Mouse (Mus musculus) heart, postnatal 25 days (tissue): Measurements from ENCODE around the gene Rsrc1. TPM values are rescaled to one million over a fixed set of nuclear protein-coding genes. Genes with fewer than 3 reads are reported as not detected.

ENCODE experiments used
- DNase-seq: peaks from one replicate; pipeline ENCODE4 v3.0.0; 2022; ENCODE audit warnings: low spot score
- intact Hi-C: fragments of 180-260 bp; cut with DNase I; formaldehyde crosslinking; loops from one replicate; pipeline ENCODE4 v1.15.1; 2025
- total RNA-seq, 2 experiments: library from RNA; stranded (reverse); gene quantifications; 2 replicates each; pipeline ENCODE4 v1.2.3; 2021

The Rsrc1 gene
- total RNA-seq = 10 to 100 TPM in 1 of 2 experiments, 1 to 10 TPM in 1; 8.9 to 13.8 TPM

DNA sequence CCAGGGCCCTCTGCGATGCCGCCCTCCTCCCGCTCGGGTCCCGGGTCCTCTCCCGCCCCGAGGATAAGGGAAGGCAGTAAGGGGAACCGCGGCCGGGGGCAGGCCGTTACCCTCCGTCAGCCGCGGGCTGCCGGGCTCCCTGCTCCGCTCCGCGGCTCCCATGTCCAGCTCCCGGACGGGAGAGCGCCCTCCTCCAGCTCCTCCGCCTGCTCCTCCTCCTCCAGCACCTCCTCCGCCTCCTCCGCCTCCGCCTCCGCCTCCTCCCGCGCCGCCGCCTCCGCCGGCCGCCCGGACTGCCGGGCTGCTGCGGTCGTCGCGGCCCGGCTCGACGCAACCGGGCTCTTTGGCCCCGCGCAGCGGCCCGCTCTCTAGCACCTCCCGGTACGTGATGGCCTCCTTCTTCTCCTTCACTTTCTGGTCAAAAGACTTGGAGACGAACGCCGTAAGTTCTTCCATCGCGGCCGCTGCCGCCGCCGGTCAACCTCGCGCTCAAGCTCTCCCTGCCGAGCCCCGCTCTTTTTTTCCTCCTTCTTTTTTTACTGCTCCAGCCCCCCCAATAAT is at the start of gene Rsrc1:
Gene Rsrc1, plus strand, starts transcription at position 290 of the 561 bp plus-strand sequence.
- intact Hi-C loops = loop anchor here (10.0 kb wide), 1 partner anchor 594 kb away; no protein-coding TSS in a partner anchor

DNA sequence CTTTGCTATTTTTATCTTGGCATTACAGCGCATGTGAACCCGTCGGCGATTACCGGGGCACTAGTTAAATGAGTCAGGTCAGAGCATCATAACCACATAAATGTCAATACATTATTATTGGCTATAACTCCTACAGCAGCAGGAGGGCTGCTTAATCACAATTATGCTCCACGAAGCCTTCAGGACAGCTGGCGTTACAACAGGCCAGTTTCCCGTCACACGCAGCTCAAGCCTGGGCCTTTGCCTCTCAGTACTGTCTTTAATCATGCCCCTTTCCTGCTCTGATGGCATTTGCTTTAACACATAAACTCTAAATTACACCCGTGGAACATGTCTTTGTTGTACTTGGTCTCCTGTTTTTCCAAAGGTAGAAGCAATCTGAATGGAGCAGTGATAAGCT is 41.5 kb upstream of the Rsrc1 start:
- intact Hi-C loops = no loop called here
- DNase-seq = no peak

More for the DNA sequence above, at the start of gene Rsrc1:
- peak; percentile 13 for DNase-seq

DNA sequence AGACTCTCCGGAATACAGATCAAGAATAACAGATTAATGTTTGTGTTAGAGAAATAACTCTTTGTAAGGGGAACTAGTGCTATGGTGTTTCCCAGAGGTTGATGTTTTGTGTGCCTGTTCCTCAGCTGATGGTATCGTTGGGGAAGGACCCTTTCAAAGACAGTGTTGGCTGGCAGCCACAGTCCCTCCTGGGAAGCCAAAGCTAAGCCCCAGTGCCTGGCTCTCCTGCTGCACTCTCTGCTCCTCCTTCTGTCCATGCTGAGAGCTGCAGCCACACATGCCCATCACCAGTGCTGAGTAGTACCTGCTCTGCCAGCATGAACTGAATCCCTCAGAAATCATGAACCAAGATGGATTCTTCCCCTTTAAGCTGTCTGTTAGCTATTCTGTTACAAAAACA is 26.1 kb upstream of the Rsrc1 start:
- intact Hi-C loops = no loop called here

DNA sequence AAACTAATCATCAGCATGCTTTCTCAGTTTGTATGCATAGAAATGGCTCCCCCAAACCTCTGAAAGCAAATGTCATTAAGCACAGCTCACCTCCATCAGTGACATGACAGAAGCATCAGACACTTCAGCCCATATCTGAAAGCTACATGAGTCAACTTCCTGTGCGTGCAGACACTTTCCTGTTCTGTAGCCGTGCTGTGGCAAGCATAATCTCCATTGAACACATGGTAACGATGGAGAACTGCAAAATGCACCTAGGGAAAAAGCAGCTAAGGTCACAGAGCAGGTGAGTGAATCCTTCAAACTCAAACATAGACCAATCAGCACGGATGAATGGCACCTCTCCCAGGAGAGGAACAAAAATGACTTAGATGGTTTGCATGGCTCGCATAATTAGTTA is 21.2 kb upstream of the Rsrc1 start:
- no peak for DNase-seq
- intact Hi-C loops = no loop called here

More for the DNA sequence above, 26.1 kb upstream of the Rsrc1 start:
- no peak for DNase-seq

DNA sequence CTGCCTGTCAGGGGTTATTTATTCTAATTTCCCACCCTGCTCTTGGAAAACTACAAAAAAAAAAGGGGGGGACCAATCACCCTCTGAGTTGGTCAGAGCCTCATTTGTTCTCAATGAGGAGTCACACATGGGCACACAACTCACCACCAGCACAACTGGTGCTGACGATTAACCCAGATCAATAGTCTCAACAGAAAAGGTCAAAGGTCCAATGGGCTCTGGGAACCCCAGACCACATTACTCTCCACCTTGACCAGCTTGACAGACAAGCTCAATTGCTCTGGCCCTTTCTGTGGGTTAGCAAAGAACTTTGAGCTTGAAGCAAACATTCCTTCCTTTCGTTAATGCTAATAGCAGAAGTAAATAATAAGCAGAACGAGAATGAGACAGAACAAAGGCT is 16.3 kb upstream of the Rsrc1 start:
- intact Hi-C loops = no loop called here
- no peak for DNase-seq

DNA sequence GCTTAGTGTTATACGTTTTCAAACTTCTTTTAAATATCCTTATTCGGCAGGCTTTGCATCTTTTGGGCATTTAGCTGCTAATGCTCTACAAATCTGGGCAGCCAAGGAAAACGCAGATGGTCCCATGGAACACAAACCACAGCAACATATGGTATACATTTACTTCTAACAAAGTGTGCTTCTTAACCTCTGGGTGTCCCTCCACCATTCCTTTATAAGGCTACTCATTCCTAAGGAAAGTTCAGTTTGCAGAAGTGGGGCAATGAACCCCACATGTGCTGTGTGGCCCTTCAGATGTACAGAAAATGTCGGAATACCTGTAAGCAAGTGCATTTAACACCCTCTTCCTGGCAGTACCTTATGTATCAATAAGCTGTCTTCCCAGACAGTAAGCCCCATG is 13.7 kb upstream of the Rsrc1 start:
- no peak for DNase-seq
- intact Hi-C loops = no loop called here

DNA sequence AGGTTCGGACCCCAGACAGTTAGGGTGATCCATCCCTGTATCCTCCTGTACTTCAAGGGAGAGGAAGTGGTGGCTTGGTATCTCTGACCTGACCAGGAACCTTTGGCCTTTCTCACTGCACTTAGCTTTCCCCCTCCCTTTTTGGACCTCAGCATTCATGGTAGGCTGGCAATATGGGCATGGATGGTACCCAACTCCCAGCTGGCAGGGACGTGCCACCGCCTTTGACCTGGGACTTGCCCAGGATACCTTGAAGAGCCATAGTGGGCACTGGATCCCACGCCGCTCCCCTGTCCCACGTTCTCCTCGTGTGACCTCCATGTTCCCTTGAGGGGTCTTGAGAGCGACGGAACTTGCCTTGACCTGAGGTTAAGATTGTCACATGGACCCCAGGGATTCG is 10.9 kb upstream of the Rsrc1 start:
- DNase-seq = no peak
- intact Hi-C loops = no loop called here

DNA sequence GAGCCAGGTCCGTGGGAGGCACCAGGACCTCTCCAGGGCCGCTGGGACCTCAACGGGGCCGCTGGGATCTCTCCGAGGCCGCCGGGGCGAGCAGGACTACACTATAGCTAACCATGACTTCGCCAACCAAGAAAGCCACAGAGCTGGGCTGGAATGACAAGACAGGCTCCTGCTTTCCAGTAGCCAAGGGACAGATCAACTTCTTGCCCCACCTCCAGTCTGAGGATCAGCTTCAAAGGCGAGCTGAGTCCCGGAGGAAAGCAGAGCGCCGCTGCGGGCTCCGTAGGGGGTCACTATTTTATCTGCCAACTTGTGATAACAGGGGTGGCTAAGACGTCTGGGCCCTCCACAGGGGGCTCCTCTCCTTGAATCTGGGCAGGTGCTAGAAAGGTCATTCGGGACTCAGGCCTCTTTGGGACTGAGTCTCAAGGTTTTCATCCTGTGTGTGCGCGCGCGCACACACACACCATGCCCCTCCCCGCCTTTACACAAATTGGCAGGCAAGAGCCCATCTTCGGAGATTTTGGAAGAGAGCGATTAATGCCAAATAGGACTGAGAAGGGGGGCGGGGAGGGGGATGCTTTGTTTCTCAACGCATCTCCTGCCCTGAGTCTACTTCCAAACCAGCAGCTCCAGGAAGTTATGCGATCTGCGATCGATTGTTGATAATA is 10.4 kb upstream of the Rsrc1 start:
- no peak for DNase-seq
- intact Hi-C loops = no loop called here

DNA sequence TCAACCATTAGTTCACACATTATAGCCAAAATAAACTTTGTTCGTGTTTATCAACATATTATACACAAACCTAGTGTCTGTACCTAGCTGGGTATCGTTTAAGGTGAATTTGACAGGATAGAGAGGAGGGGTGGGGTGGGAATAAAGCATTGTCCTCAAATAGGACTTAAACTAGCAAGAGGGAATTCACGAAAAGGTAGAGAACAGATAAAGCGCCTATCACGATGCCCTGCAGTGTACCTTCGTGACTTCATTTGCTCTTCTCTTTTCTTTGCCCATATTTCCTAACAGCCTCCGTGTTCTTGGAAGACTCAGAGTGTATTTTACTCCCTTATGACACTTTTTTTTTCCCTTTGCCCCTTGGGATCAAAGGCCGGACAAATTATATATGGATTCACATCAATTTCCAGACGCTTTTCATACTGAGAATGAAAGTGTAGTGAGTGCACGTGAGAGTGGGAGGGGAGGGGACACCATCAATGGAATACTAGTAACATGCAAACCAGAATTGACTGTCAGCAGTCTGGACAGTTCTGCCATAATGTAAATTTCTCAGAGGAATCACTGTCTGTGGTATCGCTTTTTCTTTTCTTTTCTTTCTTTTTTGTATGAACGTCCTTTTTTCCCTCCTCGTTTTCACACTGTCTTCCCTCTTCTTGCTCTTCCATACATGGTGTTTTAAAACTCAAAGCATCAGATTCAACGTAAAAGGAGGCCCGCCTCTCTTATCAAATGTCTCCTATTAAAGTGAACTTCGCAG is 8.8 kb upstream of the Rsrc1 start:
- intact Hi-C loops = no loop called here
- DNase-seq = no peak

DNA sequence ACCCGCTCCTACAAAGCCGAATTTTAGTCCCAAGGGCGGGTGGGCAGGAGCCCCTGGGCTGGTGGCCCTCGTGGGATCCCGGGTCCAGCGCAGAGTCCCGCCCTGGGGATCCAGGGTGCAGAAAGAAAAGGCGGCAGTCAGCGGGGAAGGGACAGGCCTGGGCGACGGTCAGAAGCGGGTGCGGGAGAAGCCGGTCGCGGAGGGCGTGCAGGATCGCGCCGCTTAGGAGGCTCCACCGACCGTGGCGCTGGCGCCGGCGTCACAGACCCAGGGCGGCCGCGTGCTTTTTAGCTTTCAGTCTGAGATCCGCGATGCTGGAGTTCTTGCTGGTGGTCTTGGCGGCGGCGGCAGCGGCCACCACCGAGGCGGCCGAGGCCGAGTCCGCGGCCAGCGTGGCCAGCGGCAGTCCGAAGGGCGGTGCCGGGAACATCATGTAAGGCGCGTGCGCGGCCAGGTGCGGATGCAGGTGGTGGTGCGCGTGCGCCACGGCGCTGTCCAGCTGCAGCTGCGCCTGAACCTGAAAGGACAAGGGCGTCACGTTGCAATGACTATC is 7.7 kb upstream of the Rsrc1 start:
- intact Hi-C loops = no loop called here
- no peak for DNase-seq

DNA sequence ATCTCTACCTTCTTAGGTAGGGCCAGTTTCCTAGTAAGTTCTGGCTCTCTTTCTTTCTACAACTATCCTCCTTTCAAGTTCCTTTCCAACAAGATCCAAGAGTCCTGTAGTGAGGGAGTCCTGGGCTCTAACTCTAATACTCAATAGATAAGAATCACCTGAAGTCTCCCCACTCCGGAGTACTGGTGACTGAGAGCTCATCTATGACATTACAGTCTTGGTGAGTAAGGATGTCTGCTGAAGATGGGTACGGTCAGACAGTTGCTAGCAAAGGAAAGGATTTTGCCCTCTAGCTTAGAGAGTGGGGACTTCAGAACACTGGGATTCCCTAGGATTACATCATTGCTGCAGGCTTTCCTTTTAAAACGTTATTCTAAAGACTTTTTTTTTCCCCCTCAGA is 6.7 kb upstream of the Rsrc1 start:
- intact Hi-C loops = no loop called here
- DNase-seq = no peak

DNA sequence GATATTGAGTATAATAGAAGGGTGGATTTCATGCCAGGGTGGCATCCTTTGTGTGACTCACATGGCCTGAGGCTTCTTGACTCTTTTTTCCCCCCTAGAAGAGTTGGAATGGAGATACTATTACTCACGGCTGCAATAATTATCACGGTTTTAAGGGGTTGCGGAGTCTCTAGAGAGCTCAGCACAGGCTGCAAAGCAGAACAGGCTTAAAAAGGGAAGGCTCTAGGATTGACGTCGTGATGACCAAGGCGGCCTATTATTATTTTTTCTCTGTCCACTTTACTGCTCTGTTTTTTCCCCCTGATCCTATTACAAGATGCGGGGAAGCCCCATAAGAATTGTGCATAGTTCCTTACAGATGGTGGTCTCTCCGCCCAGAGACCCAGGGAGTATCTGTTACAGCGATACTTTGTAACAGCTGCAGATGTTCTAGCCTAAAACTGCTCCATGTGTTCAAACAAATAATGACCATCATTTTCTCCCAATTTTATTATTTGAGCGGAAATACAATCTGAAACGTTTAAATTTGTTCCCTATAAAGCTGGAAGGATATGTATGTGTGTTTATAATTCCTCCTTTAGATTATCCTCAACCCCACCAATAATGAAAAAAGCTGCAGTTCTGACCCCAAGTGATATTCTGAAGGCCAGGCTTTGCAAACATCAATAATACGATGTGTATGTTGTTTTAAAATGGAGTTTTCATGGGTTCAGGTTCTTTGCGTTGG is 4.1 kb upstream of the Rsrc1 start:
- DNase-seq = no peak

DNA sequence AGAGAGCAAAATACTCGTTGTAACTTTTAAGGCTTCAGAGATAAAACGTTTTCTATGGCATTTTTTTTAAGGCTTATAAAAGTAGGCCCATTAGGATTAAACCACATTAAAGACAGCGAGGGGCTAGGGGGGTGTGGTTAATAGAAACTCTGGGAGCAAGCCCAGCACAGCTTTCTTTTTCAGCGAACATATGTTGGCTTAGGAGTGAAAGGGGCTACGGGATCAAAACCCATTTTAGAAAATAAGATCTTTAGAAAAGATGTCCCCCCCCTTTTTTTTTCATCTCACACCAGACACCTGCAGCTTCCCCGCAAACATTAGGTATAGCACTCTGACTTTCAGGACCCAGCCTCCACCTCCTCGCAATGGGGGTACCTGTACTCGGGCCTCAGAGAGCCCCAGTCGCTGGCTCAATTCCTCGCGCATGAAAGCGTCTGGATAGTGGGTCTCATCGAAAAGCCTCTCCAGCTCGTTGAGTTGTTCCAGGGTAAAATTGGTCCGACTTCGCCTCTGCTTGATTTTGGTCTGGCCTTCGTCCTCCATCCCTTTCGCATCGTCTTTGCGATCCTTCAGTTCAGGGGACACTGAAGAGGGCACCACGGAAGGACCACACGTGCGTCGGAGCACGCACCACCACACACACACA is 3.3 kb upstream of the Rsrc1 start:
- intact Hi-C loops = no loop called here
- no peak for DNase-seq

More for the DNA sequence above, 4.1 kb upstream of the Rsrc1 start:
- intact Hi-C loops = no loop called here

DNA sequence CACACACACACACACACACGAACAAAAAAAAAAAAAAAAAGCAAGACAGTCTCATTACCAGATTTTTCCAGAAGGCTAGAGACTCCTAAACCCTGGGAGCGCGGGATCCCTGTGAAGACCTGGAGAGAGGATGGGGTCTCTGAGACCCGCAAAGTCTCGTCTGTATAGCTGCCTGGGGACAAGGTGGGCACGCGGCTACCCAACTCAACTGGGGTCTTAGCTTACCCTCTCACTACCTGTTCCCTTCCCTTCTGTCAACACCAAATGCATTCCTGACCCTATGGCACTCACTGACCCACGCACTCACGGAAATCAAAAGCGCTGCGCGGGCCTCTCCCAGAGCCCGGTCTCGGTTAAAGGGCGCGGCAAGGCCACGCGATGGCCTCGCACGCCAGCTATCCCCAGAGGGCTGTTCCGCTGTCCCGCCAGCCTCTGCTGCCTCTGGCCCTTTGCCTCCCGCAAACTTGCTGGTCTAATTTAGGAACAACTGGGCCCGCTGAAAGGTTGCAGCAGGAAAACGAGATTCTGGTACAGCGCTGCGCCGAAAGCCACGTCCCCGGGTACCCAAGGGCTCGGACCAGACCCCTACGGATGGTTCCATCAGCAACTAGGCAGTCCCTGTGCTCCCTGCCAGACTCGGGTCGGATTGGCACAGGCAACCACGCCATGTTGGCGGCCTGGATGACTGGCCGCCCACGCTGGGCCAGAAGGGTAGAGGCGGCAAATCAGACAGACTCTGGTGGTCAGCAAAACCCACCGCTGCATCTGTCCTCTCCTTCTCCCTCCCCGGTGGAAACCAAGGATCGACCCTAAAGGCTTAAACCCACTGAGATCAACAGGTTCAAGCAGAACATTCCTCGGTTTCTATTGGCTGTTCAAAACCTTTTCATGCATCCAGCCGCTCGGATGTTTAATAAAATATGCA is 2.5 kb upstream of the Rsrc1 start:
- intact Hi-C loops = no loop called here
- no peak for DNase-seq

DNA sequence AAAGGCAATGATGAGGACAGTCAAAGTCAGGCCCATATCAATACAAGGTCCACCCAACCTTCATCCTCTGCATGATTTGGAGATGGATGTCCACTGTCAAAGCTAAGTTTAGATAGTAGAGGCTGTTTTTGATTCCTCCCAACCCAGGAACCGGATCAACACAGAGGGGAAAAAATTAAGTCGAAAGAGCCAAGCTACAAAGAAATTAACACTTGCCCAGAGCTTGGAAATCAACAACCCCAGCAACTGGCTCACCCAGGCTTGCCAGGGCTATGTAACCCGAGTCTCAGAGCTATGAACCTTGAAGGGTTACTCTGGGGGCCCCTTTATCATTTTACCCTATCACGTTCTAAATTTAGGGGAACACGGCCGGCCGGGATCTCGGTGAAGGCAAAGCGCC is 1.7 kb upstream of the Rsrc1 start:
- intact Hi-C loops = no loop called here
- no peak for DNase-seq

DNA sequence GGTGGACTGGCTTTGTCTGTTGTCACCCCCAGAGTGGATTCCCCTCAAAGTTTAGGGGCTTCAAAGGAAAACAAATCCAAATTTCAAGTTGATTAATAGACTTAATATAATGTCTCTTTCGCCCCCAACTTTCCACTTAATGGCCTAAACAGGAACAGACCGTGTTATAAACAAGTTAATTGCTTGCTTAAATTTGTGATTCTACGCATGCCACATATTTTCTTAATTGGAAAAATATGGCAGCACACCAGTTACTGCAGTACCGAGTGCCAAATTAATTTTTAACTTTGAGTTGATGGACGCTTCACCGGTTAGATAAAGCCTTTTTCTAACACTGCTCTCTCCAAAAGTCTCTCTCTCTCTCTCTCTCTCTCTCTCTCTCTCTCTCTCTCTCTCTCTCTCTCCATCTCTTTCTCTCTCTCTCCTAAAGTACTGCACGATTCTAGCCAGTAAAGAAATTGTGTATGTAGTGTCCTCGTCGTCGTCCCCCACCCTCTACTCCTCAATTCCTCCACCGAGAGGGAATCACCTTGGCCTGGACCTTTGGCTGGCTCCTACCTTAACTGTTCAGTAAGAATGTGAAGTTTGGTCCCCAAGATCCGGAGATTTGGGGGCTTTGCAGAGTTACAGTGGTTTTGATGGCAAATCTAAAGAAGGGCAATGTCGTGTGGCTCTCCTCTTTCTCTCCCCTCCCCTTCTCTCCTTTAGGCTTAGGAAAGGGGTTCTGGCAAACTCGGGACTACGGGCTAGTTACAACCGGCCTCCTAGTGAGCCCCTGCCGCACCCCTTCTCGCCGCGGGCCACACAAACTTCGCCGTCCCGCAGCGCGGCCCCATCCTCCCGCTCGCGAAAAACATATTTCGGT is 847 bp upstream of the Rsrc1 start:
- no peak for DNase-seq
- intact Hi-C loops = loop anchor here (10.0 kb wide), 1 partner anchor 594 kb away; no protein-coding TSS in a partner anchor

DNA sequence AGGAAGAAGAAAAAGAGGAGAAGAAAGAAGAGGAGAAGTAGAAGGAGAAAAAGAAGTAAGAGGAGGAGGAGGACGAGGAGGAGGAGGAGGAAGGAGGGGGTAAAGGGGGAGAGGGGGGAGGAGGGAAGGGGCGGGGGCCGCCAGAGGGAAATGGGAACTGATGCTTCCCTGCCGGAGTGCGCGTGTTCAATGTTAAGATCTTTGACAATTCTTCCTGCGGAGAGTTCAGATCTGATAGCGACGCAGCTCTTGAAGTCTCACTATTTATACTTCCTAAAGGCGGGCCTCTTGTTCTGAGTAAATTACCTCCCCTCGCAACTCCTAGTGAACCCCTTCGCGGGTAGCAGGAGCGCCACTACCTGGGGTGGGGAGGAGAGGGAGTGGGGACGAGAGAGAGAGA is 516 bp downstream of the Rsrc1 start, which contains the start of gene Shox2:
Gene Shox2, minus strand, starts transcription at position 66 of the 400 bp plus-strand sequence.
- DNase-seq = no peak
- intact Hi-C loops = loop anchor here (10.0 kb wide), 1 partner anchor 593 kb away; no protein-coding TSS in a partner anchor
